ENCODE assay signal across 19 mouse cellular contexts in the genomic region with DNA sequence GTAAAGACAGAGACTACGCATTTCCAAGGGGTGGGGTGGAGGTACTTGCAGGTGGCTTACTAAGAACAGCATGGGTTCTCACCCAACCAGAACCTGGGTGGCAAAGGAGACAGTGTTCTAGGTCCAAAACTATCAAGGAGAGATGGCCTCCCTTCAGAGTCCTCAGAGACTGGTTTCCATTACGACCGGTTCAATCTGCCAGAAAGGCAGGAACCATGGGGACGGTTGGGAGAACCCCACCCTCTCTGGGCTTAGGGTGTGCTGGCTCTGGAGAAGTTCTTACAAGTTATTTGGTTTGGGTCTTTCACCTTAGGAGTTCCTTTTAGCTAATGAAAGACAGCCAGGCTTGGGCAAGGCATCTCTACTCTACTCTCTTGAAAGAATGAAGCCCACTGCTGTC.
DNase-seq lines count a peak whose midpoint lies in the region; ATAC-seq lines count a peak whose summit lies in the region.
"Had no signal": no experiment of that assay in that cellular context is flagged by ENCODE, and none has a peak within 500 bp of the region (broad histone marks: within the 10 kb centered on the region; RNA-seq: fewer than 3 reads in every experiment).

No protein-coding gene starts in this region.

- no peak overlapping the region for H3K4me3 ChIP-seq in forebrain, embryonic 13.5 days
- no peak overlapping the region for H3K4me3 ChIP-seq in forebrain, embryonic 15.5 days
- no peak overlapping the region for H3K4me3 ChIP-seq in heart, embryonic 12.5 days
- no peak overlapping the region for H3K4me3 ChIP-seq in intestine, embryonic 15.5 days (replicated peaks)
- H3K4me3 ChIP-seq: heart, embryonic 15.5 days; hindbrain, embryonic 10.5 days; kidney, embryonic 15.5 days; midbrain, embryonic 12.5 days had no signal

- no peak for ATAC-seq in forebrain, embryonic 13.5 days
- no peak for ATAC-seq in forebrain, embryonic 15.5 days (replicated peaks)
- no peak for ATAC-seq in heart, embryonic 12.5 days (ENCODE audit: insufficient number of reproducible peaks, low FRiP score)
- no peak for ATAC-seq in intestine, embryonic 15.5 days
- ATAC-seq: CD4-positive, CD25-positive, alpha-beta regulatory T cell, adult 4 months; hindbrain, postnatal 0 days had no signal

- no peaks in the 10 kb centered on the region for H3K9me3 ChIP-seq in forebrain, embryonic 13.5 days (replicated peaks)
- H3K9me3 ChIP-seq in forebrain, embryonic 15.5 days, result no peaks in the 10 kb centered on the region
- peaks cover 7% of the 10 kb centered on the region for H3K9me3 ChIP-seq in heart, embryonic 12.5 days (replicated peaks)
- H3K9me3 ChIP-seq in intestine, embryonic 15.5 days, result no peaks in the 10 kb centered on the region
- H3K9me3 ChIP-seq: heart, embryonic 15.5 days; hindbrain, embryonic 10.5 days; kidney, embryonic 15.5 days; midbrain, embryonic 12.5 days had no signal

- peak overlapping the region; percentile 4; the same call in 1 of the 2 replicates for H3K27ac ChIP-seq in forebrain, embryonic 13.5 days
- no peak overlapping the region for H3K27ac ChIP-seq in forebrain, embryonic 15.5 days (replicated peaks)
- H3K27ac ChIP-seq in heart, embryonic 12.5 days (ENCODE audit: poor library complexity, severe bottlenecking), result no peak overlapping the region
- H3K27ac ChIP-seq in intestine, embryonic 15.5 days, result no peak overlapping the region
- H3K27ac ChIP-seq: heart, embryonic 15.5 days; hindbrain, embryonic 10.5 days; hindbrain, postnatal 0 days; kidney, embryonic 15.5 days; midbrain, embryonic 12.5 days had no signal

- no peak overlapping the region for H3K4me2 ChIP-seq in forebrain, embryonic 13.5 days
- H3K4me2 ChIP-seq in forebrain, embryonic 15.5 days (replicated peaks), result no peak overlapping the region
- H3K4me2 ChIP-seq in heart, embryonic 12.5 days, result no peak overlapping the region
- no peak overlapping the region for H3K4me2 ChIP-seq in intestine, embryonic 15.5 days (replicated peaks)
- H3K4me2 ChIP-seq: heart, embryonic 15.5 days; kidney, embryonic 15.5 days; liver, embryonic 11.5 days; midbrain, embryonic 12.5 days had no signal

- no peaks in the 10 kb centered on the region for H3K27me3 ChIP-seq in forebrain, embryonic 13.5 days
- no peaks in the 10 kb centered on the region for H3K27me3 ChIP-seq in forebrain, embryonic 15.5 days
- H3K27me3 ChIP-seq in heart, embryonic 12.5 days (replicated peaks), result no peaks in the 10 kb centered on the region
- H3K27me3 ChIP-seq in intestine, embryonic 15.5 days (replicated peaks), result no peaks in the 10 kb centered on the region
- H3K27me3 ChIP-seq: heart, embryonic 15.5 days; kidney, embryonic 15.5 days had no signal

- 67% methylated on average over 4 of the region's 4 CpGs for WGBS in forebrain, embryonic 13.5 days
- WGBS in forebrain, embryonic 15.5 days, result 76% methylated on average over 4 of the region's 4 CpGs
- 73% methylated on average over 4 of the region's 4 CpGs for WGBS in heart, embryonic 12.5 days
- 88% methylated on average over 4 of the region's 4 CpGs for WGBS in intestine, embryonic 15.5 days

- H3K36me3 ChIP-seq in forebrain, embryonic 13.5 days (ENCODE audit: poor library complexity, severe bottlenecking), result no peaks in the 10 kb centered on the region
- H3K36me3 ChIP-seq in forebrain, embryonic 15.5 days, result no peaks in the 10 kb centered on the region
- no peaks in the 10 kb centered on the region for H3K36me3 ChIP-seq in heart, embryonic 12.5 days
- H3K36me3 ChIP-seq in intestine, embryonic 15.5 days, result no peaks in the 10 kb centered on the region
- H3K36me3 ChIP-seq: heart, embryonic 15.5 days; hindbrain, embryonic 10.5 days; kidney, embryonic 15.5 days; midbrain, embryonic 12.5 days had no signal

- DNase-seq in heart, adult 18-20 months, result peak; percentile 50 to 52
- peak; percentile 2 to 7 for DNase-seq in urinary bladder, postnatal 36 days (ENCODE audit: low spot score in 2 of 2)
- no peak for DNase-seq in urinary bladder, adult 2 months (ENCODE audit: low spot score)
- DNase-seq in frontal cortex, postnatal 25 days (ENCODE audit: low spot score in 2 of 2), result no peak
- DNase-seq: cerebellum, adult 11-12 months; kidney, adult 11 months; layer of hippocampus, postnatal 36 days; thymus, postnatal 14 days had no signal

- no peak overlapping the region for H3K9ac ChIP-seq in forebrain, embryonic 13.5 days
- H3K9ac ChIP-seq in forebrain, embryonic 15.5 days (replicated peaks), result no peak overlapping the region
- no peak overlapping the region for H3K9ac ChIP-seq in heart, embryonic 12.5 days
- no peak overlapping the region for H3K9ac ChIP-seq in intestine, embryonic 15.5 days
- H3K9ac ChIP-seq: heart, embryonic 15.5 days; kidney, embryonic 15.5 days; midbrain, embryonic 12.5 days had no signal

- peaks cover 42% of the 10 kb centered on the region for H3K4me1 ChIP-seq in forebrain, embryonic 13.5 days
- peaks cover 30% of the 10 kb centered on the region for H3K4me1 ChIP-seq in forebrain, embryonic 15.5 days
- peaks cover 20% of the 10 kb centered on the region for H3K4me1 ChIP-seq in heart, embryonic 12.5 days (replicated peaks)
- H3K4me1 ChIP-seq in intestine, embryonic 15.5 days (replicated peaks), result peaks cover 4% of the 10 kb centered on the region; the same call in 1 of the 2 replicates

Comparison
In these comparisons a context has a peak if more than half of its experiments do, and no peak if none do; other contexts are left out.
1. DNase-seq: peak in heart, adult 18-20 months (2 of 2) and urinary bladder, postnatal 36 days (2 of 2); none in urinary bladder, adult 2 months (single experiment) and frontal cortex, postnatal 25 days (0 of 2).